Mouse (Mus musculus): ENCODE results near the gene Maml3. TPM values are rescaled to one million over a fixed set of nuclear protein-coding genes. Genes with fewer than 3 reads are reported as not detected.

The Maml3 gene
- polyA plus RNA-seq, 1 experiment from 2014 or later: 5.7 TPM

DNA sequence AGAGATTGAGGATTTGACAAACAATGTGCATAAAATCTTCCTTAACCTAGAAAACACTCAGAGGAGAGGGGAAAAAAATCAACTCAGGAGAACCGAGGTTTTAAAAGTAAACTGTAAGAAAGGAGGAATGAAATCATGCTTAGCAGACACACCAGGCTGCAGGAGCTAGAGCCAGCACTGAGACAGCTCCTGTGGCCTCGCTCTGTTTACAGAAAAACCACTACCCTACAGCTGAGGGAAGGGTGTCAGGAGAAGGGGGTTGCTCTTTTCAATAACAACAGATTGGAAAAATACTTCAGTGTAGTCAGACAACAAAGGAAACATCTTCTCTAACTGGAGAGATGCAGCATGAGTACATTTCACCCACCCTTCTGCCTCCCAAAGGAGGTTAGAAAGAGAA lies 139.4 kb downstream of the Maml3 start:
- Histone ChIP-seq H3K9me3 (replicated peaks; ENCODE audit: control insufficient read depth, low read length, poor library complexity, severe bottlenecking) (no peaks in the 10 kb centered on the region), H3K9ac (ENCODE audit: low read depth, low read length) (peak overlapping the region; percentile 39; the same call in 1 of the 2 replicates), H3K4me1 (ENCODE audit: control insufficient read depth, insufficient read depth, low read length) (peaks cover 37% of the 10 kb centered on the region), H3K4me3 (ENCODE audit: low read depth, low read length) (no peak overlapping the region), H3K27ac (ENCODE audit: low read length) (peak overlapping the region; percentile 77), H3K36me3 (ENCODE audit: control insufficient read depth, insufficient read depth, low read length) (no peaks in the 10 kb centered on the region), H3K4me2 (ENCODE audit: low read length) (no peak overlapping the region), H3K27me3 (ENCODE audit: control insufficient read depth, insufficient read depth, low read depth, low read length) (no peaks in the 10 kb centered on the region)
- 21% methylated on average over 2 of the region's 2 CpGs for WGBS
- ATAC-seq: no peak

DNA sequence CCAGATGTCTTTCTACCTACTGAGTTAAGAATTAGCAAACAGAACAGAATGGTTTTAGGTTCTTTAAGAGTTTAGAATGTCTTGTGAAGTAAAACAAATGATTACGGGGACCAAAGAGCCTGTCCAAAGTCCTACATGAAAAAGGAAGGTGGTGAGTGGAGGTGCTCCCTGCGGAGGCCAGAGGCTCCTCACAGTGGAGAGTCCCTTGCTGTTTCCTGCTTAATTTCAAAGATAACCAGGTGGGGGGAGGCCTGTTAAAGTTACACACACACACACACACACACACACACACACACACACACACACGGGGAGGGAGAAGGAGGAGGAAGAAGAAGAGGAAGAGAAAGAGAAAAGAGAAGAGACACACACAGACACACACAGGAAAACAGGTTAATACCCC lies 139.9 kb downstream of the Maml3 start:
- Histone ChIP-seq H3K27me3 (ENCODE audit: control insufficient read depth, insufficient read depth, low read depth, low read length) (no peaks in the 10 kb centered on the region), H3K9ac (ENCODE audit: low read depth, low read length) (peak overlapping the region; percentile 32; the same call in 1 of the 2 replicates), H3K4me2 (ENCODE audit: low read length) (no peak overlapping the region), H3K4me3 (ENCODE audit: low read depth, low read length) (no peak overlapping the region), H3K4me1 (ENCODE audit: control insufficient read depth, insufficient read depth, low read length) (peaks cover 37% of the 10 kb centered on the region), H3K27ac (ENCODE audit: low read length) (peak overlapping the region; percentile 77), H3K36me3 (ENCODE audit: control insufficient read depth, insufficient read depth, low read length) (no peaks in the 10 kb centered on the region), H3K9me3 (replicated peaks; ENCODE audit: control insufficient read depth, low read length, poor library complexity, severe bottlenecking) (no peaks in the 10 kb centered on the region)
- 23% methylated on average over 3 of the region's 3 CpGs for WGBS
- ATAC-seq: no peak

GRCm38 (mm10) chr3:51963891-51964593 lies 140.8 kb downstream of the Maml3 start:
- peak; percentile 89 for ATAC-seq
- H3K4me2 ChIP-seq (ENCODE audit: low read length): peak overlapping the region; percentile 45
- 3% methylated on average over 4 of the region's 4 CpGs for WGBS

DNA sequence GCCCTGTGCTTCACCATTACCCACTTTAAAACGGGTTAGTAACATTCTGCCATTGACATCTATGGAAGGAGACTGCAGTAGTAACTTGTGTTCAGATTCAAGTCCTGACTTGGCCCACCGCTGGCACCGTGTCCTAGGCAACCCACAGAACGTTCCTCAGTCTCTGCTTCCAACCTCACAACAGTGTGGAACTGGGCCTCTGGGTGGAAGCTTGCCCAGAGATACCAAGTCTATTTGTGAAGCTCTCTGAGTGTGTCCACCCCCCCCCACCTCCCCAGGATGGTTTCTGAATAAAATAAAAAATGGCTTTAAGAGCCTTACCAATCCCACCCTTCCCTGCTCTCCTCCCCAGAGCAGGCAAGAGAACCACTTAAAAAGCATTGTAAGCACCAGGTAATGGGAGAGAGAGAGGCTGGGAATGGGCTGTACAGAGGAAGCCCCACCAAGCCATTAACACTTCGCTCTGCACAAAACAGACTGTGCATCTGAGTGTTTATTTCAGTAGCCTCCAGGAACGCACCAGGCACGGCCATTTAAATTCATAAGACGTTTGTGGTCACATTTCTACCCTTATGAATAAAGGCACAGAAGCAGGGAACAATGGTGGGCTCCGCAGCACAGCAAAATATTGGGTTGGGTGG lies 141.6 kb downstream of the Maml3 start:
- peak overlapping the region; percentile 32; the same call in 1 of the 2 replicates for H3K9ac ChIP-seq (ENCODE audit: low read depth, low read length)
- H3K4me2 ChIP-seq (ENCODE audit: low read length): peak overlapping the region; percentile 45; the same call in 1 of the 2 replicates
- H3K27me3 ChIP-seq (ENCODE audit: control insufficient read depth, insufficient read depth, low read depth, low read length): no peaks in the 10 kb centered on the region
- WGBS: 42% methylated on average over 9 of the region's 9 CpGs
- peak; percentile 57 for ATAC-seq
- H3K9me3 ChIP-seq (replicated peaks; ENCODE audit: control insufficient read depth, low read length, poor library complexity, severe bottlenecking): no peaks in the 10 kb centered on the region
- no peaks in the 10 kb centered on the region for H3K36me3 ChIP-seq (ENCODE audit: control insufficient read depth, insufficient read depth, low read length)
- no peak overlapping the region for H3K4me3 ChIP-seq (ENCODE audit: low read depth, low read length)
- peaks cover 32% of the 10 kb centered on the region for H3K4me1 ChIP-seq (ENCODE audit: control insufficient read depth, insufficient read depth, low read length)
- H3K27ac ChIP-seq (ENCODE audit: low read length): peak overlapping the region; percentile 94

More at GRCm38 (mm10) chr3:51963891-51964593, 140.8 kb downstream of the Maml3 start:
- H3K27ac ChIP-seq (ENCODE audit: low read length): peak overlapping the region; percentile 94
- peak overlapping the region; percentile 11; the same call in 1 of the 2 replicates for H3K4me3 ChIP-seq (ENCODE audit: low read depth, low read length)
- no peaks in the 10 kb centered on the region for H3K36me3 ChIP-seq (ENCODE audit: control insufficient read depth, insufficient read depth, low read length)
- no peaks in the 10 kb centered on the region for H3K27me3 ChIP-seq (ENCODE audit: control insufficient read depth, insufficient read depth, low read depth, low read length)
- H3K9me3 ChIP-seq (replicated peaks; ENCODE audit: control insufficient read depth, low read length, poor library complexity, severe bottlenecking): no peaks in the 10 kb centered on the region
- H3K4me1 ChIP-seq (ENCODE audit: control insufficient read depth, insufficient read depth, low read length): peaks cover 32% of the 10 kb centered on the region
- peak overlapping the region; percentile 69 for H3K9ac ChIP-seq (ENCODE audit: low read depth, low read length)

DNA sequence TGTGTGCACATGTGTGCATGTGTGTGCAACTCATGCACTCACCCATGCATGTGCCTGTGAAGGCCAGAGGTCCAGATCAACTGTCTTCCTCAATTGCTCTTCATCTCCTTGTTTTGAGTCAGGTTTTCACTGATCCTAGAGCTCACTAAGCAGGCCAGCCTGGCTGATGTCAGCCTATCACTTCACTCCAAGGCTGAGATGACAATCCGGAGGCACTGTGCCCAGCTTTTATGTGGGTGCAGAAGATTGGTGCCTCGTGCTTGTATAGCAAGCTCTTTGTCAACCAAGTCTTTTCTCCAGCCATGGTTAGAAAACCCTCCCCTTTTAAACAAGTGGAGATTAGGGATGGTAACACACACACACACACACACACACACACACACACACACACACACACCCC lies 146.1 kb downstream of the Maml3 start:
- H3K36me3 ChIP-seq (ENCODE audit: control insufficient read depth, insufficient read depth, low read length): no peaks in the 10 kb centered on the region
- no peak overlapping the region for H3K4me3 ChIP-seq (ENCODE audit: low read depth, low read length)
- H3K9ac ChIP-seq (ENCODE audit: low read depth, low read length): no peak overlapping the region
- ATAC-seq: no peak
- peaks cover 11% of the 10 kb centered on the region for H3K4me1 ChIP-seq (ENCODE audit: control insufficient read depth, insufficient read depth, low read length)
- 86% methylated on average over 2 of the region's 2 CpGs for WGBS
- H3K9me3 ChIP-seq (replicated peaks; ENCODE audit: control insufficient read depth, low read length, poor library complexity, severe bottlenecking): no peaks in the 10 kb centered on the region
- H3K27me3 ChIP-seq (ENCODE audit: control insufficient read depth, insufficient read depth, low read depth, low read length): no peaks in the 10 kb centered on the region
- H3K4me2 ChIP-seq (ENCODE audit: low read length): no peak overlapping the region
- no peak overlapping the region for H3K27ac ChIP-seq (ENCODE audit: low read length)

GRCm38 (mm10) chr3:51954441-51954840 lies 150.4 kb downstream of the Maml3 start:
- no peak for ATAC-seq
- 0 out of 2 replicates have a peak, but pooled peaks cover 2% of the 10 kb centered on the region for H3K4me1 ChIP-seq (ENCODE audit: control insufficient read depth, insufficient read depth, low read length)
- H3K27ac ChIP-seq (ENCODE audit: low read length): no peak overlapping the region
- H3K4me3 ChIP-seq (ENCODE audit: low read depth, low read length): no peak overlapping the region
- no peak overlapping the region for H3K4me2 ChIP-seq (ENCODE audit: low read length)
- H3K9ac ChIP-seq (ENCODE audit: low read depth, low read length): no peak overlapping the region
- H3K27me3 ChIP-seq (ENCODE audit: control insufficient read depth, insufficient read depth, low read depth, low read length): no peaks in the 10 kb centered on the region
- no peaks in the 10 kb centered on the region for H3K36me3 ChIP-seq (ENCODE audit: control insufficient read depth, insufficient read depth, low read length)
- no peaks in the 10 kb centered on the region for H3K9me3 ChIP-seq (replicated peaks; ENCODE audit: control insufficient read depth, low read length, poor library complexity, severe bottlenecking)
- WGBS: 70% methylated on average over 4 of the region's 4 CpGs

DNA sequence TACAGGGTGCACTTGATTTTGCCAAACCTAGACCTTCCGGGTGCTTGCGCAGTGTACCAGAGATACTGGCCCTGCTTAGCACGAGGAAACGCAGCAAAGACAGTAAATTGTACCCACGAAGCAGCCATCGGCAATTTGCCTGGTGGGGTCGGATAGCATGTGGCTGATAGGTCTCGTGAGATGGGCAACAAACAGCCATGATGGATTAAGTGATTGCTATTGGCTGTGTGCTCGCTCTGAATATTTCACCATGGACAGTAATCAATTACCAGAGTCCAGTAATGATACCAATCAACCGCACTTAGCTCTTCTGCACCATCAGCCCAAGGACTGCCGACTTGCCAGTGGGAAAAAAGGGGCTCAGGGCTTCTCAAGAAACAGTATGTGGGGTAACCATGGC lies 150.9 kb downstream of the Maml3 start:
- Histone ChIP-seq H3K27me3 (ENCODE audit: control insufficient read depth, insufficient read depth, low read depth, low read length) (no peaks in the 10 kb centered on the region), H3K36me3 (ENCODE audit: control insufficient read depth, insufficient read depth, low read length) (no peaks in the 10 kb centered on the region), H3K4me3 (ENCODE audit: low read depth, low read length) (no peak overlapping the region), H3K9me3 (replicated peaks; ENCODE audit: control insufficient read depth, low read length, poor library complexity, severe bottlenecking) (no peaks in the 10 kb centered on the region), H3K27ac (ENCODE audit: low read length) (no peak overlapping the region), H3K4me2 (ENCODE audit: low read length) (no peak overlapping the region), H3K9ac (ENCODE audit: low read depth, low read length) (no peak overlapping the region), H3K4me1 (ENCODE audit: control insufficient read depth, insufficient read depth, low read length) (0 out of 2 replicates have a peak, but pooled peaks cover 2% of the 10 kb centered on the region)
- ATAC-seq: no peak
- WGBS: 75% methylated on average over 11 of the region's 11 CpGs

- Histone ChIP-seq H3K4me2 (ENCODE audit: low read length) (peak overlapping the region; percentile 4; the same call in 1 of the 2 replicates), H3K4me3 (ENCODE audit: low read depth, low read length) (no peak overlapping the region), H3K27me3 (ENCODE audit: control insufficient read depth, insufficient read depth, low read depth, low read length) (no peaks in the 10 kb centered on the region), H3K9ac (ENCODE audit: low read depth, low read length) (no peak overlapping the region), H3K36me3 (ENCODE audit: control insufficient read depth, insufficient read depth, low read length) (no peaks in the 10 kb centered on the region), H3K4me1 (ENCODE audit: control insufficient read depth, insufficient read depth, low read length) (0 out of 2 replicates have a peak, but pooled peaks cover 2% of the 10 kb centered on the region), H3K27ac (ENCODE audit: low read length) (no peak overlapping the region), H3K9me3 (replicated peaks; ENCODE audit: control insufficient read depth, low read length, poor library complexity, severe bottlenecking) (no peaks in the 10 kb centered on the region)
- WGBS: 80% methylated on average over 33 of the region's 33 CpGs
- peak; percentile 10; the same call in 1 of the 2 replicates for ATAC-seq
Measured at GRCm38 (mm10) chr3:51952728-51953623, 151.9 kb downstream of the Maml3 start.
